Mouse (Mus musculus) frontal cortex, adult 2 months (tissue): ENCODE results near the gene 4930404H24Rik. TPM values are rescaled to one million over a fixed set of nuclear protein-coding genes. Genes with fewer than 3 reads are reported as not detected.
A peak's percentile ranks its signal among the peaks of the same experiment; 100 is the strongest.

Source experiments
- DNase-seq, 2 experiments: peaks; one replicate each; pipeline ENCODE4 v3.0.0; 2022; ENCODE audit warnings: low spot score in 1 of 2; ENCODE audit errors: extremely low spot score in 1 of 2
- polyA plus RNA-seq: library from polyadenylated mRNA; depleted of rRNA; stranded (reverse); fragments of >200 nt; gene quantifications from 2 replicates; pipeline ENCODE4 v1.2.3, GENCODE M21; 2012

The 4930404H24Rik gene
- polyA plus RNA-seq, 1 experiment = not detected

DNA sequence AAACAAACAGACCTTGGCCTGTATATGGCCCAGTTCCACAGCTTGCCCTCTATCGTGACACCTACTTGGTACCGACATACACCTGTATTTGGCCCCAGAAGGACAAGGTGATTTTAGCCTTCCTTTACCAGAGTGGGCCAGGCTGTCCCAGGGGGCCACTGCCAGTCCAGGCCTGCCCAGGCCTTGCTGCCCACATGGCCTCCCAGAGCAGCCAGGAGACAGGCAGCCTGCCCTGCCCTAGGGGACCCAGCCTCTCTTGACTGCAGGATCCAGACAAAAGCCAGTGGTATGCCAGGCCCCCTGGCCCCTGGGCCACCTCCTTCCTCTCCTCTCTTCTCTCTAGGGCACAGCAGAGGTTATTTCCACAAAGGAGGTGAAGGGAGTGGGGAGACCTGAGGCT, 15.4 kb downstream of the 4930404H24Rik start:
- DNase-seq = no peak

DNA sequence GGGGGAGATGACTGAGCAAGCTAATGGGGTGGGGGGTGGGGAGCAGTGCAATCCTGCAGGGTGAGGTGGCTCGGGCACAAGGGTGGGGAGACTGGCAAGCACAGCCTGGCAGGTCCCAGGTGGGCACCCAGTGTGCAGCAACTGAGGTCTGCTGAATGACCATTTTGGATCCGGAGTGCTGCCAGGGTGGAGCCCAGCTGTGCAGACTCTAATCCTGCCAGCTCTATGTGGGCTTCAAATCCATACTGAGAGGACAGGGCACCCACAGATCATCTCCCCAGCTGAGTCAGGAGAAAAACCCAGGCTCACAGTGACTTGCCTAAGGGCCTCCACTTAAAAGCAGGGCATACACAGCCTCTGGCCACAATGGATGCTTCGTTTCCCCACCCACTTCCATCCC, 15.8 kb downstream of the 4930404H24Rik start:
- no peak for DNase-seq

DNA sequence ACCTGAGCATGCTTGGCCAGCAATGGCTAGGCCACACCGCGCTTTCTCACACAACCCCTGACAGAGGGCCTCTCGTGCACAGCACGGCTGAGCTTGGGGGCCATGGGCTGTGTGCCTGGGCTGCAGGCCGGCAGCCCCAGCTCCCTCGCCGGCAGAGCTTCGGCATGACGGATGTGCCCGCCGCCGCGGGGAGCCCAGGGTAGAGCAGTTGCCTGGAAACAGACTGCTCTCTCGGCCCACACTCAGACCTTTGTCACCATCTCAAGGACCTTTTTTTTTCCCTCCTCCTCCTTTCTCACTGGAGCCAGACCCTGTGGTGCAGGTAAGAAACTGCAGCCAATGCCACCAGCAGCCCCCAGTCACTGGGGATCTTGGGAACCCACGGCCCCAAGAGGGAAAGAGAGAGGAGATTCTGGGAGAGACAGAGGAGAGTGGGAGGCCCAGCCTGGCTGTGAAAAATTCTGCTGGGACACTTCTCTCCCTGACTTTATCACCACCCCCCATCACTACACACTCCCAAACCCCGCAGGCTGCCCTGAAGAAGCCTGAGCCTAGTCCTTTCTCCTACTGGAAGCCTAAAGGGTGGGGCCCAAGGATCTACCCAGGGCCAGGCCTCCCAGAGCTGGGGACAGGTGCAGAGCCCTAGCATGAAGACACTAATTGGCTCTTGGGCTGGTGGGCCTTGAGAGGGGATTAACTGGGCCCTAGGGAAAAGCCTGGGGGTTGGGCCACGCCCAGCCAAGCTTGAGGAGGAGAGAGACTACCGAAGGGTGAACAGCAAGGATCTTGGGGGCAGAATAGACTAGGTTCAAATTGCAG, 16.8 kb downstream of the 4930404H24Rik start:
- peak in 1 of 2 experiments; percentile 57 for DNase-seq

DNA sequence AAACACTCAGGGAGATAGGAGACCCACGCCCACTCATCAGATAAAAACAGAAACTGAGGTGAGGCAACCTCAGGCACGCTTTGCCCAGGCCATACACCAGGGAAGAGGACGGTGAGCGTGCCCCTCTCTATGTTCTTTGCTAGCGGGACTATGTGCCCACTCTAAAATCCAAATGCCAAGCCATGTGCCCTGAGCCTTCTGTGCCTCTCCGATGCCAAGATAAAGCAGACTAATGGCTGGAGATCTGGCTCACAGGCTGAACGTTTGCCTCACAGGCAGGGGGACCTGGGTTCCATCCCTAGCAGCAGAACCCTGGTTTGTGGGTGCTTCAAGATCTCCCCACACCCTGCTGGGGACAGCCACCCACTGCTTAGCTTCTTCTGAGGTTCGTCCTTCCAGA, 17.5 kb downstream of the 4930404H24Rik start:
- no peak for DNase-seq

DNA sequence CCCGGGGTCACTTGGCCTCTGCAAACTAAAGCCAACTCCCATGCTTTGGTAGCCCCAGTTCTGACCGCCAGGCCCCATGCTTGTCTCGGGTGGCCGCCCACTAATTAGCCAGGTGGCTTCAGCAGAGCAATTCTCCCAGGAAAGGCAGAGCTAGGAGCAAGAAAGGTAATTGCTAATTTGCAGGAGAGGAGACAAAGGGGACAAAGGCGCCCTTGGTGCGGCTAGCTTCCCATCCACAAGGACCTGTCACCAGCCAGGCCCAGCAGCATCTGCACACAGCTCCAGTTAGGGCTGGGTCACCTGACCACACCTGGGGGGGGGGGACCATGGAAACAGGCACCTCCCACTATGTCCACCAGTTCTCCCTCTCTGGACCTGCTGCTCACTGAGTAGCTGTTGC, 19.0 kb downstream of the 4930404H24Rik start:
- no peak for DNase-seq

DNA sequence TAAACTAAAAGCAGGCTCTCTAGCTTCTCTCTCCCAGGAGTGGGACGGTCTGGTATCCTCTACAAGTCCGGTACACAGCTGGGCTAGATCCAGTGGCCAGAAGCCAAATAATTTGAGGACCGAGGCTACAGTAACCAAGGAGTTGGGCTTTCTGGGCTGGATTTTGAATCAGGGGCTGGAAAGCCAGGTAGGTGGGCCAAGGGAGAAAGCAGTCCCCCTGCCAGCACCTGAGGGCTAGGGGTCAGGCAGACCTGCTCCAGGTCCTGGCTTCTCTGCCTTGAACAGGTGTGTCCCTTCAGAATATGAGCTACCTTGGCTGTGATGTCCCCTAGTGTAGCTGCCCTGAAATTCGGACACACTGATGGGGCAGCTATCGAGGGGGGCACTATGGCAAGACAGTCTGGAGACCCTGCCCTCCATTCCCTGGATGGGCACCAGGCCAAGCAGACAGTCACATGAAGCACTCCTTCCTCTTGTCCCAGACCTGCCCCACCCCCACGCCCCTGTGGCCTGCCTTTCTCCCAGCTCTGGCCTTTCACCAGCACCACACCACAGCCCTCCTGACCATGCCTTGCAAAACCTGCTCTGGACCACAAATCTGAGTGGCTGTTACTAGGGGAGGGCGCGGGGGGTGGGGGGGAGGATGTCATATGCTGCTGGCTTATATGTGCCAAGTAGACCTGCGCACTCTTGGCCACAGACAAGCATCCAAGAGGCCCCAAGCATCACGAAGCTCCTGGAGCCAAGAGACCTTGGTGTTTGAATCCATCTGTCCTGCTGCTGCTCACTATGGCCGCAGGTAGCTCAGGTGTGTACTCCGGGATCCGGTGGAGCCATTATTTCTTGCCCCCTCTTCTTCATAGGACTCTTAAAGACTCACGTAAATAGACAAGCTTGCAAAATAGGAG, 20.1 kb downstream of the 4930404H24Rik start:
- DNase-seq = no peak

DNA sequence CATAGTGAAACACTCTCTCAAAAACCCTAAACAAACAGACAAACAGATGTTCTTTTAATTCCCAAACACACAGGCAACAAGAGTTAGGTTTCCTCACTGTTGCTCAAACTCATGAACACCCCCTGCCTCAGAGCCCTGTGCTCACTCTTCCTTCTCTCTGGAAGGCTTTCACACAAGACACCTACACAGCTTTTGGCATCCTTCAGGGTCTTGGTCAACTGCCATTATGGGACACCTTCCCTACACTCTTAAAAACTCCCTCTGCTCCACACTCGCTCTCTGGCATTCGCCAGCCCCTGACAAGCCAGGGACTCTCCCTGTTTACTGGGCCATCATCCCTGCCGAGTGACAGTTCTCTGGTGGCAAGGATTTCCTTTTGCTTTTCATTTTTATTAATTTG, 21.4 kb downstream of the 4930404H24Rik start:
- peak in 1 of 2 experiments; percentile 65 for DNase-seq

DNA sequence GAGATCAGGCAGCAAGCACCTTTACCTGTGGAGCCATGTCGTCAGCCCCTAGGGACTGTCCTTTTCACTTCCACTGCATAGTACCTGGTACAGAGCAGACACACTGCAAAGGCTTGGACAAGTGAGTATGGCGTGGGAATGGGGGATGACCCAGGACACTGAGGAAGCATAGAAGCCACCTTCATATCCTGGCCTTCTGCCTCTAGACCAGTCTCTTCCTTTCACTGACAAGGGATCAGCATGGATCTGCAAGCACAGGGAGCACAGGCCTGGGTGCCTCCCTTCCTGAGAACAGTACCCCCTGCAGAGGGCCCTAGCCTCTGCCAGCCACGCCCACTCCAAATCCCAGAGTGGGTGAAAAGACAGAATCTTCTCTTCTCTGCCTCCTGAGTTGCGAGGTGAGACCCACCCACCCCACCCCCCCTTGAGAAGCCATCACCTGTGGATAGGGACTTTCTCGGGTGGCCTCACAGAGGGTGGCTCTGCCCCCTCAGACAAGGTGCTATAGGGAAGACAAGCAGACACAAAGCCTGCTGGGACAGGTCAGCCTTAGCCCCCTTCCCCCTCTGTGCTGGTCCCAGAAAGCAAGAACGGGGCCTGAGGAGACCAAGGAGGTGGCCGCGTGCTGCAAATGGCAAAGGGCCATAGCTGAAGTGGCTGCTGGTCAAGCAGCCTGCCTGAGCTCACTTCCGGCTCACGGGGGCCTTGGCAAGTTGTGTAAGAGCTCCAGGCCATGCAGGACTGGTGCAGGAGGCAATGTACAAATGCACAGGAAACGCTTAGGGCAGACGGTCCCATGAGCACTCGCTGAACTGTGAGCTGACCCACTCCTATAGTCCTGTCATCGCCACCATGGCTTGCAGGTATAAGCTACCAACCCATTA, 22.1 kb downstream of the 4930404H24Rik start:
- DNase-seq = no peak

DNA sequence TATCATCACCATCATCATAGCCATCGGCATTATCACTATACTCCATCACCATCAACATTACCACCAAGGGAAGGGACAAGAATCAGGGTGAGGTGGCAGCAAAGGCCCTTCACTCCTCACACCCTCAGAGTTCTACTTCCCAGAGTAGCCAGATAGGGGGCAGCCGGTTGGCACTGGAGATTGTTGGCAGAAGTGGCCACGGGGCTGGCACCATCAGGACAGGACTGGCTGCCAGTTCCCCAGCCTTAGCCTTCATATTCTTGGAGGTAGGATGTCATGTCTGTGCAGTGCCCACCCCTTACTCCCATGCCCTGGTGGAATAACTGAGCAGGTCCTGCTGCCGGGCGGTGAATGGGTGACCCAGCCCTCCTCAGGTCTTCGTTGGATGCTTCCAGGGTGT, 23.0 kb downstream of the 4930404H24Rik start:
- DNase-seq = no peak

DNA sequence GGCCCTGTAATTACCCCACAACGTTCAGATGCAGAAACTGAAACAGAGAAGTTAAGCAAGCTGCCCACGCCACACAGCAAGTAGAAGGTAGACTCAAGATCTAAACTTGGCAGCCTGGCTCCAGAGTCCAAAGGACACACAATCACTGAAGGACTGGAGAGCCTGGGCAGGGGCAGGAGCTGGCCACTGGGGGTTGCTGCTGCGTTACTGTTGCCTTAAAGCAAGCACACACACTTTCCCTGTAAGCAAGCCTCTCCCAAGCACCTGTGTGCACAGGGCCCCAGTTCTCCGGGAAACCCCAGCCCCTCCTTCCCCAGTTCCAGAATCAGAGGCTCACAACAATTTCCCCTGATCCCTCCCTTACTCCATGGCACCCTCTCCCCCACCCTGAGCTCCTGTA, 24.4 kb downstream of the 4930404H24Rik start:
- DNase-seq = no peak

DNA sequence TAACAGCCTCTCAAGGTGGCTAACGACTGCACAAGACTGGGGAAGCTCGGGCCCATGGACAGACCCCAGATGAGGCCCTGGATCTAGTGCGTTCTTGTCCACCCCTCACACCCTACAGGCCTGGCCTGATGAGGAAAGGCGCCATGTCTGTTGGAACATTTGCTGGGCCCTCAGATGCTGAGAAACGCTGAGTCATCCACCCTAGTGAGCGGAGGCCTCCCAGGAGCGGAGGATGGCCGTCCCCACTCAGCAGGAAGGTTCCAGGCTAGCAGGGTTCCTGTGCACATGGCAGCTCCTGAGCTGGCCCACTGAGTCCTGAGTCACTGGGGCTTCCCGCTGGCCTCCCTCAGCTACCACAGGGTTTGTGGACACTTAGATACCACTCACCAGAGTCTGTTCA, 27.5 kb downstream of the 4930404H24Rik start:
- no peak for DNase-seq

DNA sequence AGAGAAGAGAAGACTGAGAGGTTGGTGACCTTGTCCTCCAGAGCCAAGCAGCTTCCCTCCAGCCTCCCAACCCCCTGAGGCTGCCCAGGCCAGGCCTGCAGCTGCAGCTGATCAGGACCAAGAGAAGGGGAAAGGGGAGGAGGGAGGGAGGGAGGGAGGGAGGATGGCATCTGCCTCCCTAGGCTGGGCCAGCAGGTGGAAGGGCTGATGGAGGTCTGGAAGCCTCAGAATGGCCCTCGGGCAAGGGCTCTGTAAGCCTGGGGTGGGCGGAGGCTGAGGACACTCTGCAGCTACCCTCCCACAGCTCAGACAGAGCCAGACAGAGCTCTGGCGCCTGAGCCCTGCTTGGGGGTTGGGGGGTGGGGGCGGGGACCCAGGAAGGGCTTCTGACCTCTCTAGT, 29.7 kb downstream of the 4930404H24Rik start:
- no peak for DNase-seq

DNA sequence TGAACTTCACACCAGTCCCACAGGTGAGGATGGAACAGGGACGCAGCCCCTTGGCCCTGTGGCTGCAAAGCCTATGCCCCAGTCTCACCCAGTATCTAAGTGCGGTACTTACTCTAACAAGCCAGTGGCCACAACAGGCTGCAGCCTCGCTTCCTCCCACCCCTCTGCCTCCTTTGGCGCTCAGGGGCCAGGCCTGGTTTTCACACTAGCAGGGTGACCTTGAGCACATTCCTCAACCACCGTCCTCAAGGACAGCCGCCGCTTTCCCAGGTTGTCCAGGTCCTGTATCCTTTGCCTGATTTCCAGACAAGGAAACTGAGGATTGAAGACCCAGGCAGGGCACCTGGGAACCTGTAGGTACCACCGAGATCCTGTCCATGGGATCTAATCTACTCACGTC, 30.6 kb downstream of the 4930404H24Rik start:
- no peak for DNase-seq

DNA sequence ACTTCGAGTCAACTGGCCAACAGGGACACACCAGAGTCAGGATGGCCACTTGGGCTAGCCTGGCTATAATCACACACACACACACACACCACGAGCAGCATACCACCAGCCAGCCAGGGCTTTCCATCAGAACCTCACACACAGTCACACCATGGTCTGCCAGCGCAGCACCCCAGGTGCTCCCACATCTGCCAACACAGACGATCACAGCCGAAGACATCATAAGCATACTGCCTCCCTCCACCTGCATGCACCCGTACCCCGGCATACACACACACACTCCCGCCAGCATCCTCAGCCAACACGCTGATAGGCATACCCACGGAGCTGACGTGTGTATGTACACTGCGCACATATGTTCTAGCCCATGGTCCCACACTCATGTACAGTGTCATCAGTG, 31.1 kb downstream of the 4930404H24Rik start:
- DNase-seq = no peak

DNA sequence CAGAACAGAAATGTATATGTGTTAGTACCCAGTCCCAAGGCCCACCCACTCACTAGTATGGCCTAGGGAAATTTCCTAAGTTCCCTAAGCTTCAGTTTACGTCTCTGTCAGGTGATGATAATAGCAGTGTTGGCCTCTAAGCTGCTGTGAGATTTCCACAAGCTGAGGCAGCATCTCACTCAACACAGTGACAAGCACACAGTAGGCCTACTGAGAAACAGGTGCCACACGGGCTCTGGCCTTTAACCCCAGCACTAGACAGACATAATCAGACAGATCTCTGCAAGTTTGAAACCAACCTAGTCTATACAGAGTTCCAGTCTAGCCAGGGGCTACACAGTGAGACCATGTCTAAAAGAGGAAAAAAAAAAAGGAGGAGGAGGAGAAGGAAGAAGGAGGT, 32.1 kb downstream of the 4930404H24Rik start:
- no peak for DNase-seq

DNA sequence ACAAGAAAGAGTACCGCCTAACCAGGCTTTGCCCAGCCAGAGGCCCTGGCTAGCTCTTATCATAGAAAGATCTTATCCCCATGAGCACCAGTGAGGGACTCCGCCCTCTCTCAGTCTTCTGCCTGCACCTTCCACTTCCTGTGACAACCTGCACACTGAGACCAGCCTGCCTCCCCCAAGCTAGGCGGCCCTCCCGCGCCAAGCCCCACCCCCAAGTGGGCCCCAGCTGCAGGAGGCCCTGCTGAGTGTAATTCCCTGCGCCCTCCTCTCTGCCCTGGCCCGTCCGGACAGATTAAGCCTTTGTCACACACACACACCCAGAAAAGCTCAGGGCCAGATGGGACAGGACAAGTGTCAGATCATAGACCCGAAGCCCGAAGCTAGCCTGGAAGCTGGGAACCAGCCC, 33.3 kb downstream of the 4930404H24Rik start:
- DNase-seq = no peak

DNA sequence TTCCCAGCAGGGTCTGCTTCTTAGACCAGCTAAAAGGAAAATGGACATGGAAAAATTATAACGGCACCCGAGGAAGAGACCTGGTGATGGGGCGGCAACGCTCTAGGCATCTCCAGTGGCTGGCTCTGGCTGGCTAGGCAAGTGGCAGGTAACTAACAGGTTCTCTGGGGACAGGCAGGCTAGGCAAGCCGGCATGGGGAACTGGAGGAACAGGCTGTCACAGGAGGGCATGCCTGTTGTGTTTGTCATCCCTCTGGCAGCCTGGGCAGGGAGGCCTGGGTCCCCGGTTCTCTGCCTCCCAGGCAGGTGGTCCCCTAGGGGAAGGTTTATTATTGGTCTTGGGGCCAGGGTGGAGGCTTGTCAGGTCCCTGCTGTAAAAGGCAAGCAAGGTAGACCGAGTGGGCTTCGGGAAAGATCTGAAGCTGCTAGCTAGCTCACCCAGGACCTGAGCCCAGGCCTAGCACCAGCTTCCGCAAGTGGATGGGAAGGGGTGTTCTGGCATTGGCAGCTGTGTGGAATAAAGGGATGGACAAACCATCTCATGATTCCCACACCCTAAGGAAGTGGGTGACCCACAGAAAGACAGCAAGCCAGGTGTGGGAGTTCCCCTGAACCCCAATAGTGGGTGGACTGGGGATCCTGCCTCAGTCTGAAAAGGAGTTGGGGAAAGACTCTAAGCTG, 34.4 kb downstream of the 4930404H24Rik start:
- no peak for DNase-seq

DNA sequence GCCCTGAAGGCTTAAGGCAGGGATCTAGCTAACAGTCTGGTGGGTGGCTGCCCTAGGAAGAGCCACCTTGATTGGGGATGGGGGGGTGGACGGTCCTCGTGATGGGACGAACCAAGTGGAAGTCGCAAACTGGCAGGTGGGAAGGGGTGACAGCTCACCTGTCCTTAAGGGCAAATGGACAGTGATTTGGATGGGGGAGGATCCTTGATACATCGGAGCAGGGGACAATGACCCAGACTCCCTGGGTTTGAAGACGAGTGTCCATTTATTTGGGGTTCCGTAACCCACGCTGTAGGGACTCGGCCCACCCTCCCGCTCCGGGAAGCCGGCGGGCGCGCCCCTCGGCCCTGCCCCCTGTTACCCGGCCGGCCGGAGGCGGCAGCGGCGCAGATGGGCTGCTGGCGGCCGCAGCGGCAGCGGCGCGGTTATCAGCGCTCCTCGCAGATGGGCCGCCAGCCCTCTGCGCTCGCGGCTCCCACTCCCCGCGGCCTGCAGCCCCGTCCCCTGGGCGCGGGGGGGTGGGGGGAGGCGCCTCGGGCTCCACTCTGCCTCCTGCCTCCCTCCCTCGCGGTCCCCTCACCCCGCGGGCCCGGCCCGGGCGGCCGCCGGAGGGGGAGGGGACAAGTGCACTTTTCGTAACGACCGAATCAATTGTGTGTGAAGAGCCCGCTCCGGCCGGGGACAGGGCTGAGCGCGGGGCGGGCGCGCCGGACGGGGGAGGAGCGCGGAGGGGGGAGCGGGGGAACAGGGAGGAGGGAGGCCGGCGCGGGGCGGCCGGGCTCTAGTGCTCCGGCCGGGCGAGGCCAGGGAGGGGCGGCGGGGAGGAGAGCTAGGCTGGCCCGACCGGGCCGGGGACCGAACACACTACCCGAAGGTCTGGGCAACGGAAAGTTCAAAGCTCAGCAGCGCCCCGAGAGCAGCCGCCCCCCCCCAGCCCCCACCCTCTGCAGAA, 35.3 kb downstream of the 4930404H24Rik start:
- no peak for DNase-seq
